Mouse (Mus musculus) splenic B cell, adult 2 months (primary cell): ENCODE measurements at regions not wholly inside any gene's neighbourhood (a gene's known extent, or its start where the extent isn't known, plus 50 kb on each side); places are given as distances from the start of the nearest gene placed in this dataset.

Experiments used
- DNase-seq: peaks from one replicate; pipeline ENCODE4 v3.0.0-alpha.2; 2011; ENCODE audit warnings: low read depth, low spot score
- H3K27me3 ChIP-seq: 2 replicates; pipeline ENCODE4 v1.6.1; 2012; ENCODE audit warnings: mild to moderate bottlenecking, low read length, moderate library complexity, mixed read lengths; ENCODE audit not compliant: control insufficient read depth, poor library complexity, insufficient read depth, severe bottlenecking
- H3K36me3 ChIP-seq: 2 replicates; pipeline ENCODE4 v1.6.1; 2012; ENCODE audit warnings: mild to moderate bottlenecking, low read length, moderate library complexity, mixed read lengths; ENCODE audit not compliant: control insufficient read depth, poor library complexity, insufficient read depth, severe bottlenecking

DNA sequence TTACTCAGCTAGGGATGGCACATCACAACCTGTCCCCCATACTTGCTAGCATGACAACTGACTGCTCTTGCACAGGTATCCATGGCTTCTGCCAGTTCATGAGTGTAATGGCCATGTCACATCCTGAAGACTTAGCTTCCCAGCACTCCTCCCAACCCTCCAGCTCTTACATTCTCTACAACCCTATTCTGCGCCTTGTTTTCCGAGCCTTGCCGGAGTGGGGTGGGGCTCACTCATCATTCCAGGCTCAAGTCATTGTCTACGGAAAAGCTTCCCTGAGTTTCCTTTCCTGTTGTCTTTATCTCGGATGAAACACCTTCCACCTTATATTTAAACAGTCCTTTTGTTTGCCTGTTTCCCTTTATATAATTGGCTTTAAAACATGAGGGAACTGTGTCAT, 69.6 kb downstream of the Prdm13 start:
- no peaks in the 10 kb centered on the region for H3K27me3 ChIP-seq
- no peaks in the 10 kb centered on the region for H3K36me3 ChIP-seq
- no peak for DNase-seq

DNA sequence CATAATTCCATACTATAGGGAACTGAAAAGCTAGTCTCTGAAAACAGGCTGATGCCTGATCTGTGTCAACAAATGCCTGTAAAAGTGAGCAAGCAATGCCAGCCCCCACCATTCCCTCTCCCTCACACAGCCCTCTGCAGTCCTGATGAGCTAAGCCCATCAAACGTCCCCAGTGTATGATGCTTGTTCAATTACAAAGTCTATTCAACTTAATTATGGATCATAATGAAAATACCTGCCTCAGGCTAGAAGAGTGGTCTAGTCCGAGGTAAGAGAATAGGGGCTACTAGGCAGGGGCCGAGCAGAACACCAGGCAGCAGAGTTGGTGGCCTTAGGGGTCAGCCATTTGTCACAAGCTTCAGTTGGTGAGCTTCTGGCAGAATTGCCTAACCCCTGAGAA, 71.3 kb downstream of the Prdm13 start:
- no peak for DNase-seq
- no peaks in the 10 kb centered on the region for H3K36me3 ChIP-seq
- H3K27me3 ChIP-seq = no peaks in the 10 kb centered on the region

DNA sequence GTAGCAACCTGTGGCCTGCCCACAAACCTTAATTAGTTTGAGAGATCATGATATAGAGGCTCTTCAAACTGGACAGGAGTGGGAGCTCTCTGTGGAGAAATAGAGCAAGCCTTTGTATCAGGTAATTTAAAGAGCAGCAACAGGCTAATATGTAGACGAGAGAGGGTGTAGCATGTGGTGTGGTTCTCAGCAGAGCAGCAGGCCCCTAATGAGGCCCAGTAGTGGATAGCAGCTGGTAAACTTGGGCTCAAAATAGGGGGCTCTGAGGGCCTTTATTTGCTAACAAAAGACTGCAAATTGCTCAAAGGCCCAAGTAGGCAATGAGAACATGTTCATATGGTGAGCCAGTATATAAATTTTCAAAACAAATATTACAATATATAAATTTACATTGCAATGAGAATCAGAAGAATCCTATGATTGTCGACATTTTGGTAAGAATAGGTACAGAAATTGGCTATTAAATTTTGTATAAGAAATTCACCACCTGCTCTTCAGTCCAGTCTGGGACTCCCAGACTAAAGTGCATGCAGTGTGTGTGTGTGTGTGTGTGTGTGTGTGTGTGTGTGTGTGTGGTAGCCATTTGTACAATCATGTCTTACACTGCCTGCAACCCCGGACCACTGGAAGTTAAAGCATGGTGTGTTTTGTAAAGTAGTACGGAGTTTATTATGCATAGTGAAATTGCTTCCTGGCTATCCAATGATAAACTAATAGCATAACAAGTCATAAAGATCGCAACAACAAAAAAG, 74.1 kb downstream of the Prdm13 start:
- Histone ChIP-seq H3K36me3 (no peaks in the 10 kb centered on the region), H3K27me3 (no peaks in the 10 kb centered on the region)
- no peak for DNase-seq

DNA sequence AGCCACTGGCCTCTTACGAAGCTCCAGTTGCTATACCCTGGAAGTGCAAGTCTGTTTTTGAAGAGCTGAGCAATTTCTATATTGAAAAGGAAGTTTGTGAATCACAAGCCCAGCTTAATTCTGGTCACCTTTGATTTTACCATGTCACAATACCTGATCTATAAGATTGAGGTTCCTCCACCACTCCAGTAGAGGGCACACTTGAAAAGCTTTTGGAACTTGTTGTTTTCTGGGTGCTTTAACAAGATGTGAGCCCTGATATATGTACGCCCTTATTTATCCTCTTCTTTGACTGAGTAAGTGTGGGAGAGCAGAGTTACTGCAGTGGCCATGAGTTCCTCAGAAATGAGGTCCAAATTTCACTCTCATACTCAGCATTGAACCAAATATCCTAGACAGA, 87.7 kb downstream of the Prdm13 start:
- DNase-seq = no peak
- H3K27me3 ChIP-seq = no peaks in the 10 kb centered on the region
- no peaks in the 10 kb centered on the region for H3K36me3 ChIP-seq

DNA sequence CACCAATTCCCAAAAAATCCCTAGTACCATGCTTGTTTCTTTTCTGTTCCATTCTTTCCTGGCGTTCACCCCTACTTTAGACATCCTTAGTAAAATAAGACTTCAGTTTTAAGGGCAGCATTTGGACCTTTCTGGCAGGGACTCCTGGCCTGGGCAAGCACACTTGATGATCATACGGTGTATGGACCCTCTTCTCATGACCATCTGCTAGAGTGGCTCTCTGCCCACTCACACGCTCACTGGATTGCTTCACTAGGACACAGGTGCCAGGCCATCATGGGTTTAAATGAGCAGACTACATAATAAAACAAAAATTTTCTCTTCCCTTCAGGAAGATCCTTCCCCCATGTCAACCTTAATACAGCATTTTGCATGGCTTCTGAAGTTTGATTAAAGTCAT, 138.0 kb downstream of the Prdm13 start:
- no peak for DNase-seq
- H3K36me3 ChIP-seq = no peaks in the 10 kb centered on the region
- no peaks in the 10 kb centered on the region for H3K27me3 ChIP-seq

DNA sequence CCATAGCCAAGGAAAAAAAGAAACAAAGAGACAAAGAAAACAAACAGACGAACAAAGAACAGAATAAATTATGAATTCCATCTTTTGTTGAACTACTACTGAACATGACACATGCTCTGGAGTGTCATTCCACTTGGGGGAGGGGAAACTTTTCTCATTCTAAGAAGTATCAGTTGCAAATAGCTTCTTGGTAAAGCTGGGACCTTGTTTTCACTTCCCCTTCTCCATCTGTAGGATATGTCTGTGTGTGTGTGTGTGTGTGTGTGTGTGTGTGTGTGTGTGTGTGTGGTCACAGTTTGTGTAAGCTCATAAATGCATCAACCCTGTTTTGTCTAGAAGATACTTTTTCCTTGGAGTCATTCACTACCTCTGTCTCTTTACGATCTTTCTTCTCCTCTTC, 146.2 kb downstream of the Prdm13 start:
- no peak for DNase-seq
- H3K27me3 ChIP-seq = no peaks in the 10 kb centered on the region
- H3K36me3 ChIP-seq = no peaks in the 10 kb centered on the region

DNA sequence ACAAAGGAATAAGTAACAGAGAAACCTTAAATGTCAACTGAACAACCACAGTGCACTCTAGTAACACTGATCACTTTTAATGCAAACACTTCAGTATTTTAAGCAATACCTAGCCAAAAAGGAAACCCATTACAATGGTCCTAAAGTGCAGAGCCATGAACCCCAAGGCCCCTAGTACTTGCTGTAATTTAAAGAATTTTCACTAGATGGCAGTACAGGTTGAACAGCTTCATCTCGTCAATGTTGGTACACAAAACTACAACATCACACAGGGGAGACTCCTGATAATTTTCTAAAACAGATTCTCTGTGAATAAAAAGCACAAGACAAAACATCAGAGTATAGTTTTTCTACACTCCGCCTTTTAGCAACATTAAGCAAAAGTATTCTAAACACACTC, 149.8 kb downstream of the Prdm13 start:
- no peaks in the 10 kb centered on the region for H3K36me3 ChIP-seq
- peak; percentile 16 for DNase-seq
- H3K27me3 ChIP-seq = no peaks in the 10 kb centered on the region

DNA sequence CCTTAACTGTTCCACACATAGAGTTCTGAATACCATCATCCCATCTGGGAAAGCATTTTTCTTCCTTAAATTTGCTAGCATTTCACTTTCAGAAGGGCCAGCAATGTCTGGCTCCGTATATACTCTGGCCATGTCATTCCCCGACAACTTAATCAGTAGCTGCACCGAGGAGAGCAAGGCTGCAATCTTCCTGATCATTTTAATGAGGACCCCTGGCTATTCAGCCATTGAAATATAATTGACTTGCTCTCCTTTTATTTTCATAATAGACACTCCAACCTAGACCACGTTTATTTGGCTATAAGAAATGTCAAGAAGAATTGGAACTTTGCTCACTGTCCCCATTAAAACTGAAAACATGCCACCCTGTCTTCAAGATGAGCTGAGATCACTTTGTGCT, 153.6 kb downstream of the Prdm13 start:
- DNase-seq = no peak
- H3K27me3 ChIP-seq = no peaks in the 10 kb centered on the region
- H3K36me3 ChIP-seq = no peaks in the 10 kb centered on the region
